Mouse (Mus musculus): ENCODE results near the gene Cyb5rl. TPM values are rescaled to one million over a fixed set of nuclear protein-coding genes. Genes with fewer than 3 reads are reported as not detected.

Gene Cyb5rl
- polyA plus RNA-seq, 1 experiment: 9.4 TPM

DNA sequence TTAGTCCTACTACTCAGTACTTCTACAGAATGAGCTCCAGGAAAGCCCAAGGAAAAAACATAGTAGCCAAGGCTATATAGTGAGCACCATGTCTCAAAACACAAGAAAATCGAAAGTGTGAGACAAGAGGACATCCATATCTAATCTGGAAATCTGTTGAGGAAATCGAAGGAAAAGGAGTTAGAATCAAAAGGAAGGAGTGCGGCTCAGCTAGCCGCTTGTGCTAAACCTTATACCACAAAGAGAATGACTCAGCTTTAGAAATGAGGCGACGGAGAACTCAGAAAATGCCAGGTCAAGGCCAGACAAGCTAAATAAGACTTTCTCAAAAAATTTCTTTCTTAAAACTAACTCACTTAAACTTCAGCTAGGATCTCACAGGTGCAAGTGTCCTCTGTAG, 24.5 kb upstream of the Cyb5rl start:
- TF ChIP-seq POLR2A (IDR thresholded peaks at IDR 0.05; ENCODE audit: control insufficient read depth, extremely low read depth, insufficient read depth, low read length, poor library complexity) (no peak), CTCF (IDR thresholded peaks at IDR 0.05; ENCODE audit: borderline replicate concordance, control insufficient read depth, extremely low read depth, insufficient read depth, low read length, poor library complexity) (no peak)
- Histone ChIP-seq H3K27ac (ENCODE audit: control insufficient read depth, insufficient read depth, low read length) (no peak overlapping the region), H3K36me3 (ENCODE audit: control insufficient read depth, insufficient read depth, low read length) (peaks cover 48% of the 10 kb centered on the region), H3K4me3 (ENCODE audit: control insufficient read depth, insufficient read depth, low read length) (no peak overlapping the region), H3K27me3 (ENCODE audit: control insufficient read depth, insufficient read depth, low read length) (no peaks in the 10 kb centered on the region), H3K4me1 (replicated peaks; ENCODE audit: control insufficient read depth, insufficient read depth, low read length) (no peaks in the 10 kb centered on the region)
- DNase-seq: no peak
- 74% methylated on average over 6 of the region's 6 CpGs for WGBS

DNA sequence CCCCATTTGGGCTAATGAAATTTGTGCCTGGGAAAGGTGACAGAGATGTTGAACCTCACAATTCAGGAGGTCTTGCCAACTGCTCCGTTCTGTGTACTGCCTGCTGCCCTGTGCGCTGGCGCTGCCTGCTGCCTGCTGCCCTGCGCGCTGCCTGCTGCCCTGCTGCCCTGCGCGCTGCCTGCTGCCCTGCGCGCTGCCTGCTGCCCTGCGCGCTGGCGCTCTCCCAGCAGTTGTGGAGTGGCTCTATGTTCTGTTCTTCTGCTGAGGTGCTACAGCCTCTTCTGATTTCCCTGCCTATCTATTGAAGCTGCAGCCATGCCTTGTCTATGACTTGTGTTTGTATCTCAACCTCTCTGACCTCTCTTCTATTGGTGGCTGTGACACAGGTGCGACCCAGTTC, 21.6 kb upstream of the Cyb5rl start:
- no peak for DNase-seq
- Histone ChIP-seq H3K27me3 (ENCODE audit: control insufficient read depth, insufficient read depth, low read length) (no peaks in the 10 kb centered on the region), H3K4me1 (replicated peaks; ENCODE audit: control insufficient read depth, insufficient read depth, low read length) (no peaks in the 10 kb centered on the region), H3K27ac (ENCODE audit: control insufficient read depth, insufficient read depth, low read length) (no peak overlapping the region), H3K4me3 (ENCODE audit: control insufficient read depth, insufficient read depth, low read length) (no peak overlapping the region), H3K36me3 (ENCODE audit: control insufficient read depth, insufficient read depth, low read length) (peaks cover 42% of the 10 kb centered on the region)
- WGBS: 98% methylated on average over 13 of the region's 13 CpGs
- no peak for TF ChIP-seq POLR2A (IDR thresholded peaks at IDR 0.05; ENCODE audit: control insufficient read depth, extremely low read depth, insufficient read depth, low read length, poor library complexity)
- TF ChIP-seq CTCF (IDR thresholded peaks at IDR 0.05; ENCODE audit: borderline replicate concordance, control insufficient read depth, extremely low read depth, insufficient read depth, low read length, poor library complexity): no peak

DNA sequence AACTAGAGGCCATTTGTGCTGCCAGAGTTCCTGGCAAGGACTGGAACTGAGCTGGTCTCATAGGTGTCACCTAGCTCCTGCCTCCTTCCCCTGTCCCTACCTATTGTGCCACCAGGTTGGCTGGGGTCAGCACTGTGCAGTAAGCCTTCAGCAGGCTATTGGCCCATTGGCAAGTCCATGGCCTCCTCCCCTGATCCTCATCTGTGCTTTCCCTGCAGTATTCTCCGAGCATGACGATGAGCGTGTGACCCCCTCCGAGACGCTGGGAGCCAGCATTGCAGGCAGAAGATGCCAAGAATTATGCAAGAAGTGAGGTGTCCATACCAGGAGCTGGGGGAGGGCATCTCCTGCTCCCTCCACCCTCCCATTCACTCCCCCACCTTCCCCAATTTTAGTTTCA, 19.0 kb upstream of the Cyb5rl start:
- no peak for DNase-seq
- no peak overlapping the region for H3K27ac ChIP-seq (ENCODE audit: control insufficient read depth, insufficient read depth, low read length)
- no peak for TF ChIP-seq CTCF (IDR thresholded peaks at IDR 0.05; ENCODE audit: borderline replicate concordance, control insufficient read depth, extremely low read depth, insufficient read depth, low read length, poor library complexity)
- TF ChIP-seq POLR2A (IDR thresholded peaks at IDR 0.05; ENCODE audit: control insufficient read depth, extremely low read depth, insufficient read depth, low read length, poor library complexity): no peak
- no peaks in the 10 kb centered on the region for H3K4me1 ChIP-seq (replicated peaks; ENCODE audit: control insufficient read depth, insufficient read depth, low read length)
- no peaks in the 10 kb centered on the region for H3K27me3 ChIP-seq (ENCODE audit: control insufficient read depth, insufficient read depth, low read length)
- H3K4me3 ChIP-seq (ENCODE audit: control insufficient read depth, insufficient read depth, low read length): no peak overlapping the region
- 89% methylated on average over 5 of the region's 5 CpGs for WGBS
- peaks cover 29% of the 10 kb centered on the region for H3K36me3 ChIP-seq (ENCODE audit: control insufficient read depth, insufficient read depth, low read length)

DNA sequence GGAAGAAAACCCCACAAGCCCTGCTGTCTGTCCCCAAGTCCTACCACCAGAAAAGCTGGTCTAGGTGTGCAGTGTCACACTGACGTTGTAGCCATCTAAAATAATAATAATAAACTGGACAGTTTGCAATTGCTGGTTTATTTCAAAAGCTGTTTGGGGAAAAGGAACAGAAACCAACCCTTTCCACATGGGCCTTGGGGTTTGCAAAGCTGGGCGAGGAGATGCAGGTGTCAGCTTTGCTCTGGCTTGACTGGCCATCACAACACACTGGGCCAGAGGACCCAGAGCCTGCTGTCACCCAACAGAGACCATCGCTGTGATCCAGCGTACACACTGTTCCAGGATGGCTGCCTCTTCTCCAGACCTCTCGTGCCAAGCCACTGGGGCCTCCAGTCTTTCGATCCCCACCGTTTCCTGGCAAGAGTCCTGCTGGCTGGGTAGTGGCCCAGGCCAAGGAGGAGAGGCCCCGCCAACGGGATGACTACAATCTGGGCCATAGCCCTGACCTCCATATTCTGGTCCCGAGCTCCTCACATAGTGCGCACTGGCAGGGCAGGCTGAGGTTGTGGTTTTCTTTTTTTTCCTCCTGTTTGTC, 18.1 kb upstream of the Cyb5rl start:
- WGBS: 96% methylated on average over 11 of the region's 11 CpGs
- H3K27me3 ChIP-seq (ENCODE audit: control insufficient read depth, insufficient read depth, low read length): no peaks in the 10 kb centered on the region
- no peak overlapping the region for H3K27ac ChIP-seq (ENCODE audit: control insufficient read depth, insufficient read depth, low read length)
- H3K4me3 ChIP-seq (ENCODE audit: control insufficient read depth, insufficient read depth, low read length): no peak overlapping the region
- peaks cover 25% of the 10 kb centered on the region for H3K36me3 ChIP-seq (ENCODE audit: control insufficient read depth, insufficient read depth, low read length)
- TF ChIP-seq CTCF (IDR thresholded peaks at IDR 0.05; ENCODE audit: borderline replicate concordance, control insufficient read depth, extremely low read depth, insufficient read depth, low read length, poor library complexity) (no peak), POLR2A (IDR thresholded peaks at IDR 0.05; ENCODE audit: control insufficient read depth, extremely low read depth, insufficient read depth, low read length, poor library complexity) (no peak)
- DNase-seq: no peak
- H3K4me1 ChIP-seq (replicated peaks; ENCODE audit: control insufficient read depth, insufficient read depth, low read length): no peaks in the 10 kb centered on the region

DNA sequence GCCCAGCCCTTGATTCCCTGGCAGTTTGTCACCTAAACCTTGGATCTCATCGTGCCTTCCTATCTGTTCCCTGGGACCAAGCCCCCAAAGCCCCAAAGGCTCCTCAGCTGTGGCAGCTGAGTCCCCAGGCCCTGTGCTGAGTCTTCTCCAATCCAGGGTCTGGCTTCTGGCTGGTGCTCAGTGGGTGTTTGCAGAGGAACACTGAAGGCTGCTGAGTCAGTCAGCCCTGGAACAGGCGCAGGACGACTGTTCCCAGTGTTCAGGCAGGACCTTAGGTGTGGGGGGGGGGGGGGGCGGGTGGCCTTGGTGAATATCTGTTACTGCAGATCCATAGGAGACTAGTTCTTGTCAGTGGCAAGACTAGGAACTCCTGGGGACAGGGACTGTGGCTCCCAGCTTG, 14.9 kb upstream of the Cyb5rl start:
- Histone ChIP-seq H3K4me1 (replicated peaks; ENCODE audit: control insufficient read depth, insufficient read depth, low read length) (no peaks in the 10 kb centered on the region), H3K27ac (ENCODE audit: control insufficient read depth, insufficient read depth, low read length) (no peak overlapping the region), H3K4me3 (ENCODE audit: control insufficient read depth, insufficient read depth, low read length) (no peak overlapping the region), H3K27me3 (ENCODE audit: control insufficient read depth, insufficient read depth, low read length) (no peaks in the 10 kb centered on the region), H3K36me3 (ENCODE audit: control insufficient read depth, insufficient read depth, low read length) (peaks cover 10% of the 10 kb centered on the region)
- WGBS: 74% methylated on average over 4 of the region's 4 CpGs
- DNase-seq: no peak
- TF ChIP-seq CTCF (IDR thresholded peaks at IDR 0.05; ENCODE audit: borderline replicate concordance, control insufficient read depth, extremely low read depth, insufficient read depth, low read length, poor library complexity) (no peak), POLR2A (IDR thresholded peaks at IDR 0.05; ENCODE audit: control insufficient read depth, extremely low read depth, insufficient read depth, low read length, poor library complexity) (no peak)

DNA sequence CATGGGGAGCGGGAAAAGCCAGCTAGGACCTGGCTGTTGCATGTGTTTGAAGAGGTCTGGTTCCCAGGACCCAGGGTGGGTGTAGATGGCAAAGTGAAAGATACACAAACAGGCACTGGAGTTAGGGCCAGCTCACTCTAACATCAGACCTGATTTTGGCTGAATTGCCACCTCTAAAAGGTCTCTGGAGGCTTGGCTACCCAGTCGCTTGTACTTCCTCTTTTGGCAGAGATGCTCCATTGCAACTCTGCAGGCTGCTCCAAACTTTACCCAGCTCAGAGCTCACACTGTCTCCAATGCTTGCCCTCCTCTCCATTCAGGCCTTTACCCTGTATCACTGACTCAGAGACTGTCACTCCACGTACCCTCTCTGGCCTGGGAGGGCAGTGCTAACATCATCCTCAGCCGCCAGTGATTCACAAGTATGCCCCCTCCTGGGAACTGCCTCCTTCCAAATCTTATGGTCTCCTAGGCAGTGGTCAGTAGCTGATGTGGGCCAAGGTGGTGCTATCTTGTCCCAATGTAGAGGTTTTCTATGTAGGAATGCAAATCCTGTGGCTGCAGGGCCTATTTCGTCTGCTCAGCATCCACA, 13.7 kb upstream of the Cyb5rl start:
- Histone ChIP-seq H3K36me3 (ENCODE audit: control insufficient read depth, insufficient read depth, low read length) (no peaks in the 10 kb centered on the region; the same call in none of the 2 replicates), H3K4me3 (ENCODE audit: control insufficient read depth, insufficient read depth, low read length) (no peak overlapping the region), H3K27ac (ENCODE audit: control insufficient read depth, insufficient read depth, low read length) (no peak overlapping the region), H3K4me1 (replicated peaks; ENCODE audit: control insufficient read depth, insufficient read depth, low read length) (no peaks in the 10 kb centered on the region), H3K27me3 (ENCODE audit: control insufficient read depth, insufficient read depth, low read length) (no peaks in the 10 kb centered on the region)
- 65% methylated on average over 5 of the region's 5 CpGs for WGBS
- DNase-seq: no peak
- TF ChIP-seq POLR2A (IDR thresholded peaks at IDR 0.05; ENCODE audit: control insufficient read depth, extremely low read depth, insufficient read depth, low read length, poor library complexity) (no peak), CTCF (IDR thresholded peaks at IDR 0.05; ENCODE audit: borderline replicate concordance, control insufficient read depth, extremely low read depth, insufficient read depth, low read length, poor library complexity) (no peak)

All from thymus, adult 2 months (tissue).